Mouse (Mus musculus): ENCODE results near the gene Srgap2. TPM values are rescaled to one million over a fixed set of nuclear protein-coding genes. Genes with fewer than 3 reads are reported as not detected.

Srgap2 gene
- polyA plus RNA-seq, 1 experiment from 2014 or later = 20.8 TPM

DNA sequence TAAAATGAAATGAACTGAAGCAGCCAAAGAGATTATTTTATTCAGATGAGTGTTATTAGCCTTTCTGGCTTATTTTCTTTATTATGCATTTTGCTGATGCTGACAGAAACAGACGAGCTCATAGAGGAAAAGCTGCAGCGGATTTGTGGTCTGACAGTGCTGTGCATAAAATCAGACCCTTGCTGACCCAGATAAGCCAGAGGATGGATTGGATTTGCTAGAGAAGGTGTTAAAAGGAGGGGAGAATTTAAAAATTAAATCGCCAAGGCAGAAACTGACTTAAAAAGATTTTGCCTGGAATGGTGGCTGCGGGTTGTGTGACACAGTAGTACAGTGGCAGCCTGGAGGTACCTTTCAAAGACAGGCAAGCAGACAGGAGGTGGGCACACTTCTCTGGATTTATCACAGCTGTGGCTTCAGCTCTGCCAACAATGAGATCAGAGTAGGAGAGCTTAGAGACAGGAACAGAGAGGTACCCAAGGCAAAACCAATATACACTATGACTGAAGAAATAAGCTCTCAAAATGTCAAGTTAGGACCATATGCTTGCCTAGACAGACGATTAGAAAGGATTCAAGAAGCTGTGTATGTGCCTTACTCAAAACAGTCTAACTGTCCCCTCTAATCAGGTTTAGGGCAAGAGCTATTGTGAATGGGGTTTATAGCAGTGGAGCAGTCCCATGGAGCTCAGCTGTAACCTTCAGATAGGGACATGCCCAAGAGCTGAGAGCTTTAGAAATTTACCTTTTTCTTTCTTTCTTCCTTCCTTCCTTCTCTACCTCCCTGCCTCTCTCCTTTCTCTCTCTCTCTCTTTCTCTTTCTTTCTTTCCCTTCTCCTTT lies 109.1 kb downstream of the Srgap2 start:
- H3K27me3 ChIP-seq (ENCODE audit: control insufficient read depth, insufficient read depth, low read length) = no peaks in the 10 kb centered on the region
- WGBS = 74% methylated on average over 5 of the region's 5 CpGs
- ATAC-seq (ENCODE audit: low FRiP score, low TSS enrichment) = no peak

DNA sequence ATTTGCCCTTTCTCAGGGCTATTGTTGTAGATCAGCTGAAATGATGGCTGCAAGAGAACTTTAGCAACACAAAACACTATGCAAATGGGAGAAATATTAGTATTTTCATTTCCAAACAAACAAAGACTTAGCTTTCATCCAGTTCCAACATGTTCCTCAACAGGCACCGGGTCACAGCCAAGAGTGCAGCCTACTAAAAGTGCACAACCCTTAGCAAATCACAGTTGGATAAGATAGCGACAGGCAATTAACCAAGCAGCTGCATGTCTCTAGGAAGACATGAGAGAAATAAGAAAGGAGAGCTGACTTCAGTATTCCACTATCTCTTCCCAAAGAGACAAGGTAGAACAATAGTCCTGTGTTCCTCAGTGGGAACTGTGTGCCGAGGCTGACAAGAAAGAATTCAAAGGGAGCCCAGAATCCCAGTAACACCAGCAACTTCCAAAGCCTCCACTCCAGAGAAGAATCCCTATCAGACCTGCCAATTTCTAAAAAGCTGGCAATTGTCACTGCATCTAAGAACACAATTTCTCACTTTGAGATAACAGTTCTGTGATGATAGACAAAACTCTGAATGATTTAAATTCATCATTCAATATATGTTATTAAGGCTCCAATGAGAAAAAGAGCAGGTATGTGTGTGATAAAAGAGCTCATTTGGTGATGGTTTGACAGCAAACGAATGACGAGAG lies 109.9 kb downstream of the Srgap2 start:
- WGBS = 77% methylated on average over 5 of the region's 5 CpGs

More for the DNA sequence above, 109.1 kb downstream of the Srgap2 start:
- no peaks in the 10 kb centered on the region for H3K36me3 ChIP-seq (ENCODE audit: control insufficient read depth, insufficient read depth, low read length)
- H3K27ac ChIP-seq (ENCODE audit: low read depth, low read length) = no peak overlapping the region
- H3K4me1 ChIP-seq (ENCODE audit: control insufficient read depth, insufficient read depth, low read length) = 0 out of 2 replicates have a peak, but pooled peaks cover 4% of the 10 kb centered on the region
- H3K4me2 ChIP-seq (replicated peaks; ENCODE audit: low read depth, low read length) = no peak overlapping the region
- H3K9me3 ChIP-seq (ENCODE audit: control insufficient read depth, low read length) = no peaks in the 10 kb centered on the region
- H3K4me3 ChIP-seq (ENCODE audit: low read length) = no peak overlapping the region
- H3K9ac ChIP-seq (ENCODE audit: low read depth, low read length) = no peak overlapping the region

DNA sequence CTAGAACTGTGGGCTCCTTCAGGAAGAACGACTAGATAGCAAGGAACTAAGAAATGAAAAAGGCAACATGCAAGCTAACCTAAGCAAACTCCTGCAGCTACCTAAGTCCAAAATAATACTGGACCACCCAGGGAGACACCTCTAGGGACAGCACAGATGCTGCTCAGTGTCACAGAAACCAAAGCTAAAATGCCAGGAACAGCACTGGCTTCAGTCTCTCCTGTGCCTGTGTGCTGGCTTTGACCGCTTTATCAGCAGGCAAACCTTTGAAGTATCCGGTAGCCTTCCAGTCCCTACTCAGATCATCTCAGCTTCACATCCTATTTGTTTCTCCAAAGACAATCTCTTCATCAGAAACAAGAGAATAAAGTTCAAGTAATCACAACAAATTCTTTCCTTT lies 123.6 kb downstream of the Srgap2 start:
- 85% methylated on average over 3 of the region's 3 CpGs for WGBS
- Histone ChIP-seq H3K36me3 (ENCODE audit: control insufficient read depth, insufficient read depth, low read length) (no peaks in the 10 kb centered on the region), H3K9me3 (ENCODE audit: control insufficient read depth, low read length) (no peaks in the 10 kb centered on the region), H3K27me3 (ENCODE audit: control insufficient read depth, insufficient read depth, low read length) (no peaks in the 10 kb centered on the region), H3K4me1 (ENCODE audit: control insufficient read depth, insufficient read depth, low read length) (no peaks in the 10 kb centered on the region), H3K4me3 (ENCODE audit: low read length) (no peak overlapping the region), H3K27ac (ENCODE audit: low read depth, low read length) (no peak overlapping the region), H3K4me2 (replicated peaks; ENCODE audit: low read depth, low read length) (no peak overlapping the region), H3K9ac (ENCODE audit: low read depth, low read length) (no peak overlapping the region)
- no peak for ATAC-seq (ENCODE audit: low FRiP score, low TSS enrichment)

More for the DNA sequence above, 109.9 kb downstream of the Srgap2 start:
- Histone ChIP-seq H3K9ac (ENCODE audit: low read depth, low read length) (no peak overlapping the region; the same call in 1 of the 2 replicates), H3K27ac (ENCODE audit: low read depth, low read length) (no peak overlapping the region), H3K4me3 (ENCODE audit: low read length) (no peak overlapping the region), H3K27me3 (ENCODE audit: control insufficient read depth, insufficient read depth, low read length) (no peaks in the 10 kb centered on the region), H3K4me1 (ENCODE audit: control insufficient read depth, insufficient read depth, low read length) (0 out of 2 replicates have a peak, but pooled peaks cover 4% of the 10 kb centered on the region), H3K4me2 (replicated peaks; ENCODE audit: low read depth, low read length) (no peak overlapping the region), H3K36me3 (ENCODE audit: control insufficient read depth, insufficient read depth, low read length) (no peaks in the 10 kb centered on the region), H3K9me3 (ENCODE audit: control insufficient read depth, low read length) (no peaks in the 10 kb centered on the region)
- no peak for ATAC-seq (ENCODE audit: low FRiP score, low TSS enrichment)

DNA sequence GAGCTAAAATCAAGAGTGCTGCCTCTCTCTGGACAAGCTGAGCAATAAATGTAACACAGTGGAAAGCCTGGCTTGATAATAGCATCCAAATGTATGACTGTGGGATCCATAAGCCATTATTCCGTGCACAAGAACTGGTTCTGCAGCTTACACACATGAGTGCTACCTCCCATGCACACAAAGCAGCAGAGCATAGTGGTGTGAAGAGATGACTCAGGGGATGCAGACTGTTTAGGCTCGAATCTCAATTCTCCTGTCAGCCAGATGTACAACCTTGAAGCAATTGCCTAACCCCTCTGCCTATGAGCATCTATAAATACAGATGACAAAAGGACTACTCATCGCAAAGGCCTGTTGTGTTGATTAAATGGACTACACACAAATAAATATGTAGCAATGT lies 126.3 kb downstream of the Srgap2 start:
- no peaks in the 10 kb centered on the region for H3K9me3 ChIP-seq (ENCODE audit: control insufficient read depth, low read length)
- WGBS = 68% methylated on average over 3 of the region's 3 CpGs
- no peaks in the 10 kb centered on the region for H3K4me1 ChIP-seq (ENCODE audit: control insufficient read depth, insufficient read depth, low read length)
- H3K27me3 ChIP-seq (ENCODE audit: control insufficient read depth, insufficient read depth, low read length) = no peaks in the 10 kb centered on the region
- ATAC-seq (ENCODE audit: low FRiP score, low TSS enrichment) = no peak
- no peak overlapping the region for H3K9ac ChIP-seq (ENCODE audit: low read depth, low read length)
- no peak overlapping the region for H3K4me2 ChIP-seq (replicated peaks; ENCODE audit: low read depth, low read length)
- no peaks in the 10 kb centered on the region for H3K36me3 ChIP-seq (ENCODE audit: control insufficient read depth, insufficient read depth, low read length)
- H3K27ac ChIP-seq (ENCODE audit: low read depth, low read length) = no peak overlapping the region
- no peak overlapping the region for H3K4me3 ChIP-seq (ENCODE audit: low read length)

DNA sequence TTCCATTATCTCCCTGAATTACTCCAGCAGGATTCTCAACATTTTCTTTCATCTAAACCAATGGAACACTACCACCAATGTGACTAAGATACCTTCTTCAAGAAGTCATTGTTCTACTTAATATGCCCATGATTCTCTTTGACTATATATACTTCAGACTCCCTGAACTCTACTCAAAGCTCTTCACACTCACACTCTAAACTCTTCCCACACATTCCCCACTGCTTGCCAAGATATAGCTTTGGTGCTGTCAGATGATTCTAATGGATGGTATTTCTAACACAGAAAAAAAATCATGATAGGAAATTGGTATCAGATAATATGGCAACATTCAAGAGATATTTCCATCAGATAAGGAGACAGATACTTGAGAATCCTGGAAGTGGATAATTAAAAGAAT lies 129.0 kb downstream of the Srgap2 start:
- H3K9ac ChIP-seq (ENCODE audit: low read depth, low read length) = no peak overlapping the region
- no peaks in the 10 kb centered on the region for H3K27me3 ChIP-seq (ENCODE audit: control insufficient read depth, insufficient read depth, low read length)
- no peak for ATAC-seq (ENCODE audit: low FRiP score, low TSS enrichment)
- H3K4me2 ChIP-seq (replicated peaks; ENCODE audit: low read depth, low read length) = no peak overlapping the region
- H3K4me3 ChIP-seq (ENCODE audit: low read length) = no peak overlapping the region
- H3K4me1 ChIP-seq (ENCODE audit: control insufficient read depth, insufficient read depth, low read length) = no peaks in the 10 kb centered on the region
- no peak overlapping the region for H3K27ac ChIP-seq (ENCODE audit: low read depth, low read length)
- H3K9me3 ChIP-seq (ENCODE audit: control insufficient read depth, low read length) = no peaks in the 10 kb centered on the region
- H3K36me3 ChIP-seq (ENCODE audit: control insufficient read depth, insufficient read depth, low read length) = no peaks in the 10 kb centered on the region

DNA sequence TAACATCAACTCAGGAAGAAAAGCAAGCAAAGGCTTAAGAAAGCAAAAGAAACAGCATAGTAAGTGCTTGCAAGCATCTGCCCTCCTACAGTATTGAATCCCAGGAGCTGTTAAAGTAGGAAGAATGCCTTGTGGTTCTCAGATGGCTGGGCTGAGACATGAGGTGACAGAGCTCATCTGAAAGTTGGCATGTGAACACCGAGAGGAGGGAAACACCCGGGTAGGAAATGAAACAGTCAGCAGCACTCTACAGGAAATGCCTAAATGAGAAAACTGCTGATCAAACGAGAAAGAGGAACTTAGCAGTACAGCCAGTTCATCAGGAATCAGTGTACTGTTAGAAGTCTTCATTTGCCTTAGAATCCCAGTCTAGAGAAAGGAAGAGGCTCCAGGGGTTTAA lies 142.7 kb downstream of the Srgap2 start:
- Histone ChIP-seq H3K4me3 (ENCODE audit: low read length) (no peak overlapping the region), H3K27me3 (ENCODE audit: control insufficient read depth, insufficient read depth, low read length) (no peaks in the 10 kb centered on the region), H3K27ac (ENCODE audit: low read depth, low read length) (no peak overlapping the region), H3K9ac (ENCODE audit: low read depth, low read length) (no peak overlapping the region), H3K4me1 (ENCODE audit: control insufficient read depth, insufficient read depth, low read length) (peaks cover 8% of the 10 kb centered on the region), H3K4me2 (replicated peaks; ENCODE audit: low read depth, low read length) (no peak overlapping the region), H3K36me3 (ENCODE audit: control insufficient read depth, insufficient read depth, low read length) (no peaks in the 10 kb centered on the region), H3K9me3 (ENCODE audit: control insufficient read depth, low read length) (no peaks in the 10 kb centered on the region)
- 47% methylated on average over 3 of the region's 3 CpGs for WGBS
- no peak for ATAC-seq (ENCODE audit: low FRiP score, low TSS enrichment)

DNA sequence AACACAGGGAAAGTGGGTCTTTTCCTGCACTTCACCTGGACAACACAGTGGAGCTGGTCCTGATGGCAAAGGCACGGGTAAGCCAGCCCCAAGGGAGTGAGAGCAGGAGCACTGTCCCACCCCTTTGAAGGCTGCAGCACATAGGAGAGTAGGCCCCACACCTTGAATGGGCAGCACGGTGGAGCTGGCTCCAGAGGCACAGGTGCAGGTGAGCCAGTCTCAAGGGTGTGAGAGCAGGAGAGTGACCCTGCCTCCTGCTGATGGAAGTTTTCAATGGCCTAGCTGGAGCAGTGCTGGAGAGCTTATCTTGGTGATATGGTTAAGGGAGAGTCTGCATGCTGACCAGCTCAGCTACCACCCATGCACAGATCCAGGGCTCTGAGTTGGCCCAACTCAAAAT lies 145.0 kb downstream of the Srgap2 start:
- Histone ChIP-seq H3K9ac (ENCODE audit: low read depth, low read length) (no peak overlapping the region), H3K27ac (ENCODE audit: low read depth, low read length) (no peak overlapping the region), H3K36me3 (ENCODE audit: control insufficient read depth, insufficient read depth, low read length) (no peaks in the 10 kb centered on the region), H3K4me3 (ENCODE audit: low read length) (no peak overlapping the region), H3K4me2 (replicated peaks; ENCODE audit: low read depth, low read length) (no peak overlapping the region), H3K27me3 (ENCODE audit: control insufficient read depth, insufficient read depth, low read length) (no peaks in the 10 kb centered on the region), H3K4me1 (ENCODE audit: control insufficient read depth, insufficient read depth, low read length) (peaks cover 15% of the 10 kb centered on the region), H3K9me3 (ENCODE audit: control insufficient read depth, low read length) (0 out of 2 replicates have a peak, but pooled peaks cover 3% of the 10 kb centered on the region)
- ATAC-seq (ENCODE audit: low FRiP score, low TSS enrichment) = no peak
- WGBS = 75% methylated on average over 2 of the region's 2 CpGs

DNA sequence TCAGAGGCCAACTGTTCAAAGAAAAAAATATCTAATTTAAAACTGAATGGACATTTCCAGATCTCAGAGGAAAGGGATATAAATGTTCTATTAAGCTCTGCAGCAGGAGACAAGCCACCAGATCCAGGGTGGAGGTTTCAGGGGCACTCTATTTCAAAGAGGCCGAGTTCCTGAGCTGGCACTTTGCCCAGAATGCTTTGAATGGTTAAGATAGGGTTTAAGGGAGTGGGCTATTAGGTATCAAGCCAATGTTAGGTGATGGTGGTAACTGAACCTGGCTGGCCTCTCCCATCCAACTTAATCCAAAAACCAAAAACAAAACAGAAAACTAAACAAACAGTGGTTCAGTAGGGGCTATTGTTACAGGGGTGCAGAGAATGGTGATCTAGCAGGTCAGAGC lies 146.9 kb downstream of the Srgap2 start:
- Histone ChIP-seq H3K27ac (ENCODE audit: low read depth, low read length) (no peak overlapping the region), H3K36me3 (ENCODE audit: control insufficient read depth, insufficient read depth, low read length) (no peaks in the 10 kb centered on the region), H3K4me1 (ENCODE audit: control insufficient read depth, insufficient read depth, low read length) (peaks cover 15% of the 10 kb centered on the region), H3K4me2 (replicated peaks; ENCODE audit: low read depth, low read length) (no peak overlapping the region), H3K9me3 (ENCODE audit: control insufficient read depth, low read length) (0 out of 2 replicates have a peak, but pooled peaks cover 3% of the 10 kb centered on the region), H3K9ac (ENCODE audit: low read depth, low read length) (no peak overlapping the region), H3K27me3 (ENCODE audit: control insufficient read depth, insufficient read depth, low read length) (no peaks in the 10 kb centered on the region), H3K4me3 (ENCODE audit: low read length) (no peak overlapping the region)
- ATAC-seq (ENCODE audit: low FRiP score, low TSS enrichment) = peak; percentile 60; the same call in 1 of the 2 replicates
- 6% methylated on average over 1 of the region's 1 CpGs for WGBS

DNA sequence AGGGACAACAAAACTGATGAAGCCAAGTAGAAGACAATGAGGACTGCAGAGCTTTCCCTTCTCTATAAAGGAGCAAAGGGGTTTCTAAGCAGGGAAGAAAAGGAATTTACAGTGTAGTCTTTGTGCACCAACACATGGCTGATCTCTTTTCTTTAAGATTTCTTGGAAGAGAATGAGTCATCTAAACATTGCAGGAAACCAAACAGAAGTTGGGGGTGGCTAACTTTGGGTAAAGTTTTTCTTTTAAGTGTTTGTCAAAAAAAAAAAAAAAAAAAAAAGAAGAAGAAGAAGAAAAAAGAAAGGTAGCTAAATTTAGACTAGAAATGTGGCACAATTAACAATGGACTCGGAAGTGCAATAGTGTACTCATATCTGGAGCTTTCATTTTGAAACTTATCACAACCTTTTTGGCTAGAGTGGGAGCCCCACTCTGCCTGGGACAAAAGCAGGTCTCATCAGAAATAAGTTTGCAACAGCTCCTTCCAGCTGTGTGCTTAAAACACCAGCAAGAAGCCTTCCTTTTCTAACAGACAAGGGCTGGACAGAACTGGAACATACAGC lies 148.2 kb downstream of the Srgap2 start:
- ATAC-seq (ENCODE audit: low FRiP score, low TSS enrichment) = no peak
- 0 out of 2 replicates have a peak, but pooled peaks cover 3% of the 10 kb centered on the region for H3K9me3 ChIP-seq (ENCODE audit: control insufficient read depth, low read length)
- H3K36me3 ChIP-seq (ENCODE audit: control insufficient read depth, insufficient read depth, low read length) = no peaks in the 10 kb centered on the region
- no peak overlapping the region for H3K4me2 ChIP-seq (replicated peaks; ENCODE audit: low read depth, low read length)
- no peak overlapping the region for H3K4me3 ChIP-seq (ENCODE audit: low read length)
- WGBS = 67% methylated on average over 1 of the region's 1 CpGs
- H3K27me3 ChIP-seq (ENCODE audit: control insufficient read depth, insufficient read depth, low read length) = no peaks in the 10 kb centered on the region
- H3K9ac ChIP-seq (ENCODE audit: low read depth, low read length) = no peak overlapping the region
- peaks cover 15% of the 10 kb centered on the region for H3K4me1 ChIP-seq (ENCODE audit: control insufficient read depth, insufficient read depth, low read length)
- H3K27ac ChIP-seq (ENCODE audit: low read depth, low read length) = peak overlapping the region; percentile 52; the same call in 1 of the 2 replicates
